Mouse (Mus musculus) kidney, adult 2 months (tissue): ENCODE measurements around the gene Tmem74b. TPM values are rescaled to one million over a fixed set of nuclear protein-coding genes. Genes with fewer than 3 reads are reported as not detected.
A peak's percentile ranks its signal among the peaks of the same experiment; 100 is the strongest.

Experiments used
- DNase-seq: peaks from one replicate; pipeline ENCODE4 v3.0.0; 2021
- H3K27ac ChIP-seq: fragments of 200-500 bp; 2 replicates; pipeline ENCODE4 v1.5.1; 2012; ENCODE audit warnings: low read depth, low read length, control low read depth, inconsistent platforms; ENCODE audit not compliant: insufficient read depth
- H3K27me3 ChIP-seq: fragments of 200-500 bp; replicated peaks from 2 replicates; pipeline ENCODE4 v1.6.1; 2012; ENCODE audit warnings: mild to moderate bottlenecking, moderate library complexity, low read length, inconsistent platforms; ENCODE audit not compliant: control insufficient read depth, insufficient read depth
- H3K36me3 ChIP-seq: fragments of 200-500 bp; 2 replicates; pipeline ENCODE4 v1.6.1; 2012; ENCODE audit warnings: mild to moderate bottlenecking, moderate library complexity, low read length, inconsistent platforms; ENCODE audit not compliant: control insufficient read depth, insufficient read depth
- H3K4me1 ChIP-seq: fragments of 200-500 bp; 2 replicates; pipeline ENCODE4 v1.6.1; 2011; ENCODE audit warnings: low read length; ENCODE audit not compliant: control insufficient read depth, insufficient read depth
- H3K4me3 ChIP-seq: fragments of 200-500 bp; 2 replicates; pipeline ENCODE4 v1.5.1; 2011; ENCODE audit warnings: mild to moderate bottlenecking, low read depth, low read length, control low read depth; ENCODE audit not compliant: insufficient read depth
- CTCF ChIP-seq: fragments of 200-500 bp; conservative IDR thresholded peaks from 2 replicates; pipeline ENCODE4 v1.5.1; 2011; ENCODE audit warnings: low read depth, mild to moderate bottlenecking, control low read depth, low read length, moderate library complexity, mixed read lengths; ENCODE audit not compliant: insufficient read depth, insufficient read length
- POLR2A ChIP-seq: fragments of 200-500 bp; IDR thresholded peaks from one replicate; pipeline ENCODE4 v1.6.1; 2011; ENCODE audit warnings: low read depth, low read length, control low read depth
- WGBS: fragments of 180-500 bp; shearing (Covaris S2); methylation state at CpG from one replicate; pipeline ENCODE4 v1.1.7; 2018; 5-methylcytosine and 5-hydroxymethylcytosine counted together
- polyA plus RNA-seq: library from polyadenylated mRNA; depleted of rRNA; stranded (reverse); fragments of >200 nt; gene quantifications from 2 replicates; pipeline ENCODE4 v1.2.3, GENCODE M21; 2012; rRNA removed

The Tmem74b gene
- polyA plus RNA-seq, result 0.35 and 0.45 TPM in 2 replicates

- no peak for TF ChIP-seq POLR2A
- no peak for TF ChIP-seq CTCF
These were observed at the start of gene Tmem74b for GRCm38 (mm10) chr2:151701231-151702145. Gene Tmem74b (plus strand): TSS chr2:151702008.

GRCm38 (mm10) chr2:151652053-151652452 lies 49.8 kb upstream of the Tmem74b start:
- TF ChIP-seq POLR2A (no peak), CTCF (no peak)
- no peaks in the 10 kb centered on the region for H3K36me3 ChIP-seq
- no peaks in the 10 kb centered on the region for H3K27me3 ChIP-seq
- no peaks in the 10 kb centered on the region for H3K4me1 ChIP-seq
- no peak overlapping the region for H3K27ac ChIP-seq
- no peak for DNase-seq
- no peak overlapping the region for H3K4me3 ChIP-seq
- 63% methylated on average over 1 of the region's 1 CpGs for WGBS

More at GRCm38 (mm10) chr2:151701231-151702145, at the start of gene Tmem74b:
- Histone ChIP-seq H3K4me1 (no peaks in the 10 kb centered on the region), H3K4me3 (peak within 1 kb of the TSS; percentile 29), H3K27ac (no peak within 1 kb of the TSS), H3K36me3 (no peaks in the 10 kb centered on the region), H3K27me3 (no peaks in the 10 kb centered on the region; the same call in 1 of the 2 replicates)
- DNase-seq, result no peak
- WGBS, result 16% methylated on average over 25 of the region's 25 CpGs

GRCm38 (mm10) chr2:151668433-151668832 lies 33.4 kb upstream of the Tmem74b start, which contains the start of gene Rad21l:
Gene Rad21l (minus strand): TSS chr2:151668533.
- H3K4me1 ChIP-seq, result no peaks in the 10 kb centered on the region
- H3K27me3 ChIP-seq, result no peaks in the 10 kb centered on the region
- no peaks in the 10 kb centered on the region for H3K36me3 ChIP-seq
- H3K4me3 ChIP-seq, result no peak within 1 kb of the TSS
- 70% methylated on average over 3 of the region's 3 CpGs for whole genome bisulfite sequencing
- H3K27ac ChIP-seq, result no peak within 1 kb of the TSS
- no peak for DNase-seq
- no peak for TF ChIP-seq POLR2A
- TF ChIP-seq CTCF, result no peak

GRCm38 (mm10) chr2:151670026-151670967 lies 31.5 kb upstream of the Tmem74b start:
- H3K36me3 ChIP-seq, result no peaks in the 10 kb centered on the region
- whole genome bisulfite sequencing, result 33% methylated on average over 48 of the region's 48 CpGs
- no peak overlapping the region for H3K4me3 ChIP-seq
- no peak overlapping the region for H3K27ac ChIP-seq
- no peaks in the 10 kb centered on the region for H3K27me3 ChIP-seq
- no peak for DNase-seq
- no peaks in the 10 kb centered on the region for H3K4me1 ChIP-seq
- no peak for TF ChIP-seq CTCF
- TF ChIP-seq POLR2A, result no peak

GRCm38 (mm10) chr2:151670968-151671329 lies 30.9 kb upstream of the Tmem74b start:
- H3K27ac ChIP-seq, result no peak overlapping the region
- TF ChIP-seq POLR2A (no peak), CTCF (no peak)
- 62% methylated on average over 1 of the region's 1 CpGs for WGBS
- H3K27me3 ChIP-seq, result no peaks in the 10 kb centered on the region
- H3K36me3 ChIP-seq, result no peaks in the 10 kb centered on the region
- no peak overlapping the region for H3K4me3 ChIP-seq
- H3K4me1 ChIP-seq, result no peaks in the 10 kb centered on the region
- DNase-seq, result no peak

- no peak overlapping the region for H3K4me3 ChIP-seq
- H3K36me3 ChIP-seq, result no peaks in the 10 kb centered on the region
- DNase-seq, result peak; percentile 8
- WGBS, result 54% methylated on average over 2 of the region's 2 CpGs
- TF ChIP-seq CTCF (0 out of 2 replicates have a peak, but pooled peaks have one; percentile 10), POLR2A (no peak)
- no peak overlapping the region for H3K27ac ChIP-seq
- no peaks in the 10 kb centered on the region; the same call in 1 of the 2 replicates for H3K27me3 ChIP-seq
- H3K4me1 ChIP-seq, result no peaks in the 10 kb centered on the region
These were observed 25.6 kb upstream of the Tmem74b start for GRCm38 (mm10) chr2:151676234-151676633.
